Mouse (Mus musculus): Measurements from ENCODE around the gene Icam1. TPM values are rescaled to one million over a fixed set of nuclear protein-coding genes. Genes with fewer than 3 reads are reported as not detected.

Gene Icam1
- polyA plus RNA-seq, 1 experiment from 2014 or later = 9.5 TPM

GRCm38 (mm10) chr9:21051578-21051977 is 35.8 kb downstream of the Icam1 start:
- no peak for ATAC-seq (ENCODE audit: low FRiP score, low TSS enrichment)
- Histone ChIP-seq H3K27ac (replicated peaks) (no peak overlapping the region), H3K4me2 (replicated peaks; ENCODE audit: low read depth) (no peak overlapping the region), H3K27me3 (ENCODE audit: control insufficient read depth, insufficient read depth, low read length) (no peaks in the 10 kb centered on the region), H3K4me3 (ENCODE audit: low read depth, low read length) (no peak overlapping the region), H3K9ac (ENCODE audit: low read length) (no peak overlapping the region), H3K4me1 (replicated peaks; ENCODE audit: control insufficient read depth, insufficient read depth) (no peaks in the 10 kb centered on the region), H3K9me3 (ENCODE audit: control insufficient read depth, low read length) (no peaks in the 10 kb centered on the region), H3K36me3 (ENCODE audit: control insufficient read depth, insufficient read depth, low read length) (no peaks in the 10 kb centered on the region)
- WGBS = 57% methylated on average over 10 of the region's 10 CpGs
- TF ChIP-seq CTCF (IDR thresholded peaks at IDR 0.05; ENCODE audit: low read depth) (no peak), EP300 (optimal IDR thresholded peaks at IDR 0.05) (no peak)
- DNase-seq (ENCODE audit: low spot score) = no peak

GRCm38 (mm10) chr9:21062928-21063327 is 47.1 kb downstream of the Icam1 start:
- ATAC-seq (ENCODE audit: low FRiP score, low TSS enrichment) = 0 out of 2 replicates have a peak, but pooled peaks have one; percentile 15
- no peak overlapping the region for H3K4me3 ChIP-seq (ENCODE audit: low read depth, low read length)
- H3K4me1 ChIP-seq (replicated peaks; ENCODE audit: control insufficient read depth, insufficient read depth) = no peaks in the 10 kb centered on the region
- 87% methylated on average over 2 of the region's 2 CpGs for WGBS
- no peak overlapping the region for H3K27ac ChIP-seq (replicated peaks)
- H3K9me3 ChIP-seq (ENCODE audit: control insufficient read depth, low read length) = no peaks in the 10 kb centered on the region
- no peak overlapping the region for H3K9ac ChIP-seq (ENCODE audit: low read length)
- peaks cover 5% of the 10 kb centered on the region; the same call in 1 of the 2 replicates for H3K36me3 ChIP-seq (ENCODE audit: control insufficient read depth, insufficient read depth, low read length)
- DNase-seq (ENCODE audit: low spot score) = no peak
- TF ChIP-seq EP300 (optimal IDR thresholded peaks at IDR 0.05) = no peak
- no peak overlapping the region for H3K4me2 ChIP-seq (replicated peaks; ENCODE audit: low read depth)
- no peaks in the 10 kb centered on the region for H3K27me3 ChIP-seq (ENCODE audit: control insufficient read depth, insufficient read depth, low read length)

- no peak for ATAC-seq (ENCODE audit: low FRiP score, low TSS enrichment)
- H3K4me3 ChIP-seq (ENCODE audit: low read depth, low read length) = no peak within 1 kb of the TSS
Measured at GRCm38 (mm10) chr9:21067006-21067684, 51.4 kb downstream of the Icam1 start, which contains the start of gene Zglp1. Gene Zglp1 (minus strand): TSS chr9:21067093.

GRCm38 (mm10) chr9:21072641-21073040 is 56.9 kb downstream of the Icam1 start:
- H3K9me3 ChIP-seq (ENCODE audit: control insufficient read depth, low read length) = no peaks in the 10 kb centered on the region
- H3K4me2 ChIP-seq (replicated peaks; ENCODE audit: low read depth) = peak overlapping the region; percentile 94
- H3K36me3 ChIP-seq (ENCODE audit: control insufficient read depth, insufficient read depth, low read length) = peaks cover 6% of the 10 kb centered on the region; the same call in 1 of the 2 replicates
- H3K4me1 ChIP-seq (replicated peaks; ENCODE audit: control insufficient read depth, insufficient read depth) = no peaks in the 10 kb centered on the region
- DNase-seq (ENCODE audit: low spot score) (no peak), ATAC-seq (ENCODE audit: low FRiP score, low TSS enrichment) (peak; percentile 24)
- WGBS = 4% methylated on average over 4 of the region's 4 CpGs
- H3K27me3 ChIP-seq (ENCODE audit: control insufficient read depth, insufficient read depth, low read length) = no peaks in the 10 kb centered on the region
- TF ChIP-seq EP300 (optimal IDR thresholded peaks at IDR 0.05) = no peak
- no peak for TF ChIP-seq CTCF (IDR thresholded peaks at IDR 0.05; ENCODE audit: low read depth)
- peak overlapping the region; percentile 91 for H3K4me3 ChIP-seq (ENCODE audit: low read depth, low read length)
- H3K27ac ChIP-seq (replicated peaks) = peak overlapping the region; percentile 53
- peak overlapping the region; percentile 76 for H3K9ac ChIP-seq (ENCODE audit: low read length)

More at GRCm38 (mm10) chr9:21067006-21067684, 51.4 kb downstream of the Icam1 start, which contains the start of gene Zglp1:
- no peak for TF ChIP-seq EP300 (optimal IDR thresholded peaks at IDR 0.05)
- no peak for TF ChIP-seq CTCF (IDR thresholded peaks at IDR 0.05; ENCODE audit: low read depth)
- no peaks in the 10 kb centered on the region for H3K9me3 ChIP-seq (ENCODE audit: control insufficient read depth, low read length)
- no peak within 1 kb of the TSS for H3K4me2 ChIP-seq (replicated peaks; ENCODE audit: low read depth)
- no peaks in the 10 kb centered on the region for H3K27me3 ChIP-seq (ENCODE audit: control insufficient read depth, insufficient read depth, low read length)
- 80% methylated on average over 27 of the region's 27 CpGs for WGBS
- no peak within 1 kb of the TSS for H3K9ac ChIP-seq (ENCODE audit: low read length)
- no peak within 1 kb of the TSS for H3K27ac ChIP-seq (replicated peaks)
- H3K36me3 ChIP-seq (ENCODE audit: control insufficient read depth, insufficient read depth, low read length) = peaks cover 7% of the 10 kb centered on the region; the same call in 1 of the 2 replicates
- no peaks in the 10 kb centered on the region for H3K4me1 ChIP-seq (replicated peaks; ENCODE audit: control insufficient read depth, insufficient read depth)
- DNase-seq (ENCODE audit: low spot score) = no peak

GRCm38 (mm10) chr9:21073044-21073840 is 57.5 kb downstream of the Icam1 start, which contains the start of the genes Gm49373 and Fdx1l:
Gene Gm49373 (minus strand): TSS chr9:21073096.
Gene Fdx1l (minus strand): TSS chr9:21073614.
- Histone ChIP-seq H3K4me3 (ENCODE audit: low read depth, low read length) (peak within 1 kb of the TSS; percentile 91), H3K4me2 (replicated peaks; ENCODE audit: low read depth) (peak within 1 kb of the TSS; percentile 94), H3K27me3 (ENCODE audit: control insufficient read depth, insufficient read depth, low read length) (no peaks in the 10 kb centered on the region), H3K9me3 (ENCODE audit: control insufficient read depth, low read length) (no peaks in the 10 kb centered on the region), H3K27ac (replicated peaks) (peak within 1 kb of the TSS; percentile 53), H3K9ac (ENCODE audit: low read length) (peak within 1 kb of the TSS; percentile 76), H3K4me1 (replicated peaks; ENCODE audit: control insufficient read depth, insufficient read depth) (no peaks in the 10 kb centered on the region), H3K36me3 (ENCODE audit: control insufficient read depth, insufficient read depth, low read length) (peaks cover 7% of the 10 kb centered on the region; the same call in 1 of the 2 replicates)
- WGBS = 2% methylated on average over 56 of the region's 58 CpGs
- ATAC-seq (ENCODE audit: low FRiP score, low TSS enrichment) = peak; percentile 95
- DNase-seq (ENCODE audit: low spot score) = peak; percentile 91
- TF ChIP-seq EP300 (optimal IDR thresholded peaks at IDR 0.05) (no peak), CTCF (IDR thresholded peaks at IDR 0.05; ENCODE audit: low read depth) (no peak)

Measured in stomach, postnatal 0 days (tissue).